Mouse (Mus musculus): ENCODE measurements around the gene Yeats2. TPM values are rescaled to one million over a fixed set of nuclear protein-coding genes. Genes with fewer than 3 reads are reported as not detected.

Gene Yeats2
- polyA plus RNA-seq, 1 experiment: 27.1 TPM

DNA sequence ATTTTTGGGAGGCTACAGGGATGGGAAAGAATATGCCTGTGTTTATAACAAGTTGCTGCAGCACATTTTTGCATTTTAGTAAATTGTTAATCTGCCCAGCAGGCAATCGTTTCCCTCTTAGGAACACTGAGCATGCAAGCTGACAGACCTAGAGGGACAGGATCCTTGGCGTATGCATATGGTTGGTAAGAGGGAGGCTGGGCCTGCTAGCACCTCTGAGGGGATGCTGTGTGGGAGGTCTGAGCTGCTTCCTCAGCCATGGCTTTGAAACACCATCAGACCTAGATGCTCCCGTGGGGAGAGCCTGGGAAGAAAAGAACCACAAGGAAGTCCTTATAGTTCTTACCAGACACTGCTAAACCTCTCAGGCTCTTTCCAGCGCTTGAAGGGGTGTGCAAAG lies 93.5 kb downstream of the Yeats2 start:
- DNase-seq: no peak
- TF ChIP-seq POLR2A (IDR thresholded peaks at IDR 0.05; ENCODE audit: borderline replicate concordance, insufficient read depth, low read length) (no peak), CTCF (IDR thresholded peaks at IDR 0.05; ENCODE audit: borderline replicate concordance, insufficient read depth, low read depth, low read length) (no peak)
- peaks cover 18% of the 10 kb centered on the region for H3K4me1 ChIP-seq (ENCODE audit: control insufficient read depth, insufficient read depth, low read length)
- H3K4me3 ChIP-seq (replicated peaks; ENCODE audit: insufficient read depth, low read depth, low read length): no peak overlapping the region
- WGBS: 38% methylated on average over 4 of the region's 4 CpGs
- H3K27me3 ChIP-seq (ENCODE audit: control insufficient read depth, insufficient read depth, low read length): no peaks in the 10 kb centered on the region
- no peak overlapping the region for H3K27ac ChIP-seq (ENCODE audit: insufficient read depth, low read length)

DNA sequence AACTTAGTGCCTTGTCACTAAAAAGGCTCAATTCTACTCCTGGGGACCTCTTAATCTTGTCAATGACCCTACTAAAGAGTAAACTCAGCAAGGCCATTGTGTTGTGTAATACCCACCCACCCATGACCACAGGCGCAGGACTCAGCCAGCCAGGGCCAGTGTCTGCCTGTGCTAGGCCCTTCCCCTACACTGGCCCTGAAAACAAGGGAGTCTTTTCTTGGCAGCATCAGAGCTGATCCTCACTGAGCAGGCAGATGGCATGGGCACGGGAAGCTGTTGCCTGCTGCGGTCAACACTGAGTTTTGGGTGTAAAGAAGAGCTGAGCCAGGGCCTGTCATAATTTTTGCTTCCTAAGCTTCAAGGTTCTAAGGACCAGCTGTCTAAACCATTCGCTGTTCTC lies 96.6 kb downstream of the Yeats2 start:
- Histone ChIP-seq H3K4me1 (ENCODE audit: control insufficient read depth, insufficient read depth, low read length) (peaks cover 23% of the 10 kb centered on the region), H3K27me3 (ENCODE audit: control insufficient read depth, insufficient read depth, low read length) (no peaks in the 10 kb centered on the region), H3K27ac (ENCODE audit: insufficient read depth, low read length) (peak overlapping the region; percentile 71), H3K4me3 (replicated peaks; ENCODE audit: insufficient read depth, low read depth, low read length) (no peak overlapping the region)
- whole genome bisulfite sequencing: 4% methylated on average over 4 of the region's 4 CpGs
- DNase-seq: peak; percentile 57 to 71
- TF ChIP-seq CTCF (IDR thresholded peaks at IDR 0.05; ENCODE audit: borderline replicate concordance, insufficient read depth, low read depth, low read length): no peak
- peak; percentile 22; the same call in 1 of the 2 replicates for TF ChIP-seq POLR2A (IDR thresholded peaks at IDR 0.05; ENCODE audit: borderline replicate concordance, insufficient read depth, low read length)

DNA sequence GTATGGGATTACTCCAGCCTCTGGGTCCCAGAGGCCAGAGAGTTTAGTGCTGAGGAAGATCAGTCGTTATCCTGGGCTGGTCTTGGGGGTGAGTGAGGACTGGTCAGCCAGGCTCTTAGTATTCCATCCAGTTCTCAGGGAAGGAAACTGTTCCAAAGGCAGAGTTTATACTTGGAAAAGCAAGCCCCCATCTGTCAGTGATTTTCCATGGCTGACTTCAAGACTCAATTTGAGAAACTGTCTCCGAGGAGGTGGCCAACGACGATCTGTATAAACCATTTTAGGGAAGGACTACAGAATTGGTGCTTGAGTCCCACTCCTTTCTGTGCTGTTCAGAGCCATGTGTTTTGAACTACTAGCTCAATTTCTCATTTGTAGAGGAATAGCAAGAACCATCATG lies 97.8 kb downstream of the Yeats2 start:
- no peak for TF ChIP-seq CTCF (IDR thresholded peaks at IDR 0.05; ENCODE audit: borderline replicate concordance, insufficient read depth, low read depth, low read length)
- TF ChIP-seq POLR2A (IDR thresholded peaks at IDR 0.05; ENCODE audit: borderline replicate concordance, insufficient read depth, low read length): no peak
- DNase-seq: peak in 1 of 2 experiments; percentile 37
- Histone ChIP-seq H3K4me1 (ENCODE audit: control insufficient read depth, insufficient read depth, low read length) (peaks cover 23% of the 10 kb centered on the region), H3K4me3 (replicated peaks; ENCODE audit: insufficient read depth, low read depth, low read length) (no peak overlapping the region), H3K27me3 (ENCODE audit: control insufficient read depth, insufficient read depth, low read length) (no peaks in the 10 kb centered on the region), H3K27ac (ENCODE audit: insufficient read depth, low read length) (peak overlapping the region; percentile 74)
- 4% methylated on average over 4 of the region's 4 CpGs for WGBS

DNA sequence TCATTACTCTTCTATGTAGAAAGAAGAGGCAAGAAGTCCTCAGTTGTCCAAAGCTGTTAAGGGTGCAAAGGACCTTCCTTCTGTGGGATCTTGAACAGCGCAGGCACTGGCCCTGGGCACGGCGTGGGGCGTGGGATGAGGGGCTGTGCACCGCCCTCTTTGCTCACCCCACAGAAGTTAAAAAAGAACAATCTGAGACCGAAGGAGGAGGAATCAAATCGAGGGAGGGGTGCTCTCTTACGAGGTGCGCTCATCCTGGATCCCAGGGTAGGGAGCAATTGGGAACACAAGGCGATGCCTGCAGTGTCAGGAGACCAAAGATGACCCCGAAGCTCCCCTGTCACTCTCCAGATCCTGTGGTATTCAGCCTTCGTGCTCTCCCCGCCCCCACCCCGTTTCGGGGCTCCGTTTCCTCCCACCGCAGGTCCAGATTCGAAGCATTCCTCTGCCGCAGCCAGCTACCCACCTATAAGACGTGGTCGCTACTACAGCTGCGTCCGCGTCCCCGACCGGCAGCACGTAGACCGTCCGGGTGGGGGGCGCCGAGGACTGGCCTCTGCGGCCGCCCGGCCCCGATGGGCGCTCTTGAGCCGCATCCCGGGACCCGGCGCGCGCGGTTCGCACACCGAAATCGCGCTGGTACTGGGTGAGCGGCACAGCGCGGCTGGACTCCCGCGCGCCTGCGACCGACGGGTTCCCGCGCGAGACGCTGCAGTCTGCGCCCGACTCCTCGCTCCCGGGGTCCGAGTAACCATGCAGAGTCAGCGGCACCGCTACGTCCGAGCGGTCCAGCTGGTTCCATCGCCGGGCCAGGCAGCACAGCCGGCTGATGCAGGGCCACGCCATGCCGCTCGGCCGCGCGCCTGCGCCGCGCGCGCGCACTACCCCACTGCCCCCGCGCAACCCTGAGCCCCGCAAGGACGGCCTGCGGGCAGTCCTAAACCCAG lies 99.9 kb downstream of the Yeats2 start, which contains the start of gene Map6d1:
Map6d1 (minus strand) TSS at position 891 of the 947 bp plus-strand sequence.
- peak; percentile 83 to 87 for DNase-seq
- Histone ChIP-seq H3K27me3 (ENCODE audit: control insufficient read depth, insufficient read depth, low read length) (no peaks in the 10 kb centered on the region), H3K4me1 (ENCODE audit: control insufficient read depth, insufficient read depth, low read length) (peaks cover 23% of the 10 kb centered on the region), H3K4me3 (replicated peaks; ENCODE audit: insufficient read depth, low read depth, low read length) (peak within 1 kb of the TSS; percentile 79), H3K27ac (ENCODE audit: insufficient read depth, low read length) (peak within 1 kb of the TSS; percentile 85)
- TF ChIP-seq CTCF (IDR thresholded peaks at IDR 0.05; ENCODE audit: borderline replicate concordance, insufficient read depth, low read depth, low read length) (no peak), POLR2A (IDR thresholded peaks at IDR 0.05; ENCODE audit: borderline replicate concordance, insufficient read depth, low read length) (peak; percentile 88)
- WGBS: under 1% methylated on average over 85 of the region's 90 CpGs

DNA sequence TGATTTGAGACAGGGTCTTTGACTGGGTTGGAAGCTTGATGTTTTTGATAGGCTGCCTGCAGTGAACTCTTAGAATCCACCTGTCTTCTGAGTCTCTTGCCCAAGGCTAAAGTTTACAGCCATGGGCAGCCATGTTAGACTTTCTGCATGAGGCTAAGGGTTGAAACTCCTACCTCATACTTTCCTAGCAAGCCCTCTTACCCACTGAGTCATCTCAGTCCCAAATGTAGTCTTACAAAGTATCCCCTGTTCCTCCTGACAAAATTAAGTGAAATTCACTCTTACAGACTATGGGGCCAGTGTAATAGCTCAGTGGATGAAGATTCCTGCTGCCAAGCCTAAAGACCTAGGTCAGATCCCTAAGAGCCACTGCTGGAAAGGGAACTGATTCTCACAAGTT lies 106.2 kb downstream of the Yeats2 start:
- Histone ChIP-seq H3K27ac (ENCODE audit: insufficient read depth, low read length) (no peak overlapping the region), H3K27me3 (ENCODE audit: control insufficient read depth, insufficient read depth, low read length) (no peaks in the 10 kb centered on the region), H3K4me3 (replicated peaks; ENCODE audit: insufficient read depth, low read depth, low read length) (no peak overlapping the region), H3K4me1 (ENCODE audit: control insufficient read depth, insufficient read depth, low read length) (peaks cover under 1% of the 10 kb centered on the region; the same call in 1 of the 2 replicates)
- no peak for TF ChIP-seq POLR2A (IDR thresholded peaks at IDR 0.05; ENCODE audit: borderline replicate concordance, insufficient read depth, low read length)
- no peak for TF ChIP-seq CTCF (IDR thresholded peaks at IDR 0.05; ENCODE audit: borderline replicate concordance, insufficient read depth, low read depth, low read length)
- DNase-seq: no peak

DNA sequence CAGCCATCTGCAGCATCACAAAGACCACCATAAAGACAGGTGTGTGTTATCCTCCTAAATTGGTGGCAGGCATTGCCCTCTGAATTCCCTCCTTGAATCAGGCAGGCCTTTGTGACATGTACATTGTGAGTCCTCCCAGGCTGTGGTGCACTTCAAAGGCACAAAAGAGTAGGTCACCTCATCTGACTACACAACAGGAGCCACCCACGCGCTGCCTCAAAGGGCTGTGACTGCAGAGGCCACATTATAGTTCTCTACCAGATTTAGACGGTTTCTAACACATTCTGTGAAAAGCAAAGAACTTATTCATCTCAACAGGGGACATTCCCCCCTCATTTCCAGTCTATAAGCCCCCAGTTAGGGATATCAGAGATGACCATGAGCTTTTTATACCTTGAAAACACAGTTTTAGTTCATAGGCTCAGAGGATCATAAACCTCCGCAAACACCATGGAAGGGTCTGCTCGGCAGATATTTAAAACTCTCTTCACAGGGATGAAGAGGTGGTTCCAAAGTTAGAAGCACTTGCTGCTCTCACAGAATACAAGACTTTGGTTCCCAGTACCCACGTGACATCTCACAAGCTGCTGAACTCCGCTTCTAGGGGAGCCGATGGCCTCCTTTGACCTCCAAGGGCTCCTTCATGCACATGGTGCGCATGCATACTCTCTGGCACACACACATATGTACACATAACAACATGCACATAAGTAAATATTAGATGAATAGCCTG lies 107.7 kb downstream of the Yeats2 start:
- no peak for DNase-seq
- Histone ChIP-seq H3K4me3 (replicated peaks; ENCODE audit: insufficient read depth, low read depth, low read length) (no peak overlapping the region), H3K27me3 (ENCODE audit: control insufficient read depth, insufficient read depth, low read length) (no peaks in the 10 kb centered on the region), H3K27ac (ENCODE audit: insufficient read depth, low read length) (no peak overlapping the region), H3K4me1 (ENCODE audit: control insufficient read depth, insufficient read depth, low read length) (no peaks in the 10 kb centered on the region)
- 86% methylated on average over 9 of the region's 9 CpGs for WGBS
- TF ChIP-seq CTCF (IDR thresholded peaks at IDR 0.05; ENCODE audit: borderline replicate concordance, insufficient read depth, low read depth, low read length): no peak
- TF ChIP-seq POLR2A (IDR thresholded peaks at IDR 0.05; ENCODE audit: borderline replicate concordance, insufficient read depth, low read length): no peak

DNA sequence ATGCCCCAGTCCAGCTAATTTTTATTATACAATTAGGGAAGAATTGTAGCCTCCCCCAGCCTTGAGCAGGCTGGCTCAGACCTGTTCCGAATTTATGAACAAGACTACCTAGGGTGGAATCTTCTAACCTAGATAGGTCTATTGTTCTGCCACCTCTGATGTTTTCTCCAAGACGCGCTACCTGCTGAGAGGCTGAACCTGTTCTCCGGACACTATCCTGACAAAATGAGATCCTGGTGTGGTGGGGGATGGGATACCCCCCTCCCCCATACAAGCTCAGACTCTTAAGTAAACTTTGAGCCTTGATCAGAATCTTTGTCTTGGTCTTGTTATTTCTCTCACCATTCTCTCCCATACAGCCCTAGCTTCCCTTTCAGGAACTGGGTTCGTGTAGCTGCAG lies 117.1 kb downstream of the Yeats2 start:
- TF ChIP-seq CTCF (IDR thresholded peaks at IDR 0.05; ENCODE audit: borderline replicate concordance, insufficient read depth, low read depth, low read length) (no peak), POLR2A (IDR thresholded peaks at IDR 0.05; ENCODE audit: borderline replicate concordance, insufficient read depth, low read length) (no peak)
- Histone ChIP-seq H3K27me3 (ENCODE audit: control insufficient read depth, insufficient read depth, low read length) (no peaks in the 10 kb centered on the region), H3K4me1 (ENCODE audit: control insufficient read depth, insufficient read depth, low read length) (no peaks in the 10 kb centered on the region), H3K4me3 (replicated peaks; ENCODE audit: insufficient read depth, low read depth, low read length) (no peak overlapping the region), H3K27ac (ENCODE audit: insufficient read depth, low read length) (no peak overlapping the region)
- no peak for DNase-seq
- WGBS: 75% methylated on average over 5 of the region's 5 CpGs
